ENCODE assay signal across 8 mouse cellular contexts in the genomic region with DNA sequence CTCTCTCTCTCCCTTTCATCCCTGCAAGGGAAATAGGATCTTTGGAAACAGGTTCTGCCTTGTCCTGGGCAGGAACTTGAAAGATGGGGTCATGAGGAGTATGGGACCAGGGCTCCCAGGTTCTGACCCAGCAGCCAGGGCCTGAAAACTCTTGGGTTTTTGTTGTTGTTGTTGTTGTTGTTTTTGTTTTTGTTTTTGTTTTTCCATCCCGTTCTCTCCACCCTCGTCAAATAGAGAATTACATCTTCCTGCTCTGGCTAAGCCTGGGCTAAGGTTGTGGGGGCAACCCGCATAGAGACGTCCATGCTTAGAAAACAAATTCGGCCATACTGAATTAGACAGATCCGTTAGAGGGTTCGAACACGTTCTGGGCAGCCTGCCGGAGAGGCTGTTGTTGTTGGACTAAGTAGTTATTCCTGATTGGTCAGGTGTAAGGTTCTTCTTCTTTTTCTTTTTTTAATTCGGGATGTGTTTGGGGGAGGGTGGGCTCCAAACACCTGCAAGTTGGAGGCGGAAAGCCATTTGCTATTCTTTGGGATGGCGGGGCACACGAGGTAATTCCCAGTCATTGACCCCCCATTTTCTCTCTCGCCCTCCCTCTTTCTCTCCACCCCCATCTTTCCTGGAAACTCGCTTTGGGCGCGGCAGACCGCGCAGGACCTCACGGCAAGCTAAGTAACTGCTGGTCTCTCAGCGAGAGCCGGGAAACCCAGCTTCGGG. TPM values are rescaled to one million over a fixed set of nuclear protein-coding genes. Genes with fewer than 3 reads are reported as not detected.
DNase-seq lines count a peak whose midpoint lies in the region; ATAC-seq and TF ChIP-seq lines count a peak whose summit lies in the region.
"Had no signal": no experiment of that assay in that cellular context is flagged by ENCODE, and none has a peak within 500 bp of the region (broad histone marks: within the 10 kb centered on the region; RNA-seq: fewer than 3 reads in every experiment).

No protein-coding gene starts in this region.

- no peaks in the 10 kb centered on the region for H3K9me3 ChIP-seq in ES-Bruce4 (replicated peaks; ENCODE audit: control insufficient read depth, insufficient read depth, low read length, poor library complexity, severe bottlenecking)
- no peaks in the 10 kb centered on the region for H3K9me3 ChIP-seq in liver, embryonic 15.5 days (replicated peaks)
- H3K9me3 ChIP-seq in stomach, embryonic 15.5 days = no peaks in the 10 kb centered on the region

- no peaks in the 10 kb centered on the region for H3K36me3 ChIP-seq in ES-Bruce4 (ENCODE audit: control insufficient read depth, insufficient read depth, low read length, poor library complexity, severe bottlenecking)
- peaks cover 29% of the 10 kb centered on the region for H3K36me3 ChIP-seq in liver, embryonic 15.5 days (replicated peaks)
- H3K36me3 ChIP-seq in stomach, embryonic 15.5 days = no peaks in the 10 kb centered on the region

- no peak overlapping the region for H3K4me3 ChIP-seq in ES-Bruce4 (ENCODE audit: low read depth, low read length)
- H3K4me3 ChIP-seq in liver, embryonic 15.5 days (replicated peaks) = peak overlapping the region; percentile 79
- H3K4me3 ChIP-seq in stomach, embryonic 15.5 days (replicated peaks) = peak overlapping the region; percentile 39

- peak overlapping the region; percentile 96 for H3K4me2 ChIP-seq in liver, embryonic 15.5 days
- no peak overlapping the region; the same call in 1 of the 2 replicates for H3K4me2 ChIP-seq in stomach, embryonic 15.5 days

- no peaks in the 10 kb centered on the region for H3K4me1 ChIP-seq in ES-Bruce4 (ENCODE audit: control insufficient read depth, insufficient read depth, low read length)
- peaks cover 48% of the 10 kb centered on the region for H3K4me1 ChIP-seq in liver, embryonic 15.5 days (replicated peaks)
- peaks cover 30% of the 10 kb centered on the region for H3K4me1 ChIP-seq in stomach, embryonic 15.5 days

- DNase-seq in brain, embryonic 14.5 days (ENCODE audit: low read depth) = peak; percentile 30
- peak; percentile 26 for DNase-seq in heart, postnatal 4 days
- DNase-seq in thymus, postnatal 36 days = no peak
- DNase-seq in left cerebral cortex, adult 9 months (ENCODE audit: low spot score in 2 of 2) = no peak

- no peak overlapping the region for H3K27ac ChIP-seq in ES-Bruce4 (ENCODE audit: insufficient read depth, low read length)
- peak overlapping the region; percentile 99 for H3K27ac ChIP-seq in liver, embryonic 15.5 days (replicated peaks)
- H3K27ac ChIP-seq in stomach, embryonic 15.5 days = no peak overlapping the region; the same call in 1 of the 2 replicates

- no peak for TF ChIP-seq EP300 in ES-Bruce4 (IDR thresholded peaks at IDR 0.05; ENCODE audit: insufficient read depth, low read depth, low read length)

- peaks cover 35% of the 10 kb centered on the region for H3K27me3 ChIP-seq in ES-Bruce4 (ENCODE audit: control insufficient read depth, insufficient read depth, low read length, poor library complexity, severe bottlenecking)
- H3K27me3 ChIP-seq in liver, embryonic 15.5 days = peaks cover 65% of the 10 kb centered on the region
- H3K27me3 ChIP-seq in stomach, embryonic 15.5 days (replicated peaks) = peaks cover 78% of the 10 kb centered on the region

- H3K9ac ChIP-seq in ES-Bruce4 (ENCODE audit: low read depth, poor library complexity, severe bottlenecking) = peak overlapping the region; percentile 19; the same call in 1 of the 2 replicates
- peak overlapping the region; percentile 96 for H3K9ac ChIP-seq in liver, embryonic 15.5 days
- no peak overlapping the region for H3K9ac ChIP-seq in stomach, embryonic 15.5 days

- 2% methylated on average over 23 of the region's 23 CpGs for WGBS in liver, embryonic 15.5 days (ENCODE audit: insufficient replicate concordance)
- 2% methylated on average over 23 of the region's 23 CpGs for WGBS in stomach, embryonic 15.5 days

- no peak for TF ChIP-seq CTCF in ES-Bruce4 (IDR thresholded peaks at IDR 0.05; ENCODE audit: low read depth, low read length)
- no peak for TF ChIP-seq CTCF in brain, embryonic 14.5 days (IDR thresholded peaks at IDR 0.05; ENCODE audit: borderline replicate concordance, extremely low read depth, insufficient read depth, insufficient read length)

- ATAC-seq in liver, embryonic 15.5 days (ENCODE audit: insufficient read depth) = peak; percentile 18
- no peak for ATAC-seq in stomach, embryonic 15.5 days (ENCODE audit: insufficient read depth, low FRiP score, low read depth)

- no peak for TF ChIP-seq POLR2A in ES-Bruce4 (IDR thresholded peaks at IDR 0.05; ENCODE audit: insufficient read depth, low read length)
- TF ChIP-seq POLR2A in brain, embryonic 14.5 days (IDR thresholded peaks at IDR 0.05; ENCODE audit: borderline replicate concordance, extremely low read depth, insufficient read depth, insufficient read length, poor library complexity, severe bottlenecking) = no peak

RNA-seq across cellular contexts. Expression of a gene that starts 2.8 kb away (rescaled TPM):
- 0.37 and 0.61 TPM in 2 replicates for polyA plus RNA-seq in ES-Bruce4 (2011; ENCODE audit: insufficient read depth, insufficient read length, low read depth, missing spikeins)
- 20.7 and 29.7 TPM in 2 replicates for polyA plus RNA-seq in brain, embryonic 14.5 days (2012; rRNA removed)
- total RNA-seq in heart, postnatal 4 days (2021) = 1 to 10 TPM; 5.5 to 7.0 TPM
- polyA plus RNA-seq in liver, embryonic 15.5 days (2015; fragmentation: Nextera tagmentation; extraction: Ambion mirVana) = 26.5 and 31.0 TPM in 2 replicates
- polyA plus RNA-seq in stomach, embryonic 15.5 days (2015; fragmentation: Nextera tagmentation; extraction: Ambion mirVana) = 1.6 and 2.9 TPM in 2 replicates

RNA-seq across cellular contexts. Expression of a gene that starts 29.5 kb away (rescaled TPM):
- 3.4 and 4.7 TPM in 2 replicates for polyA plus RNA-seq in ES-Bruce4 (2011; ENCODE audit: insufficient read depth, insufficient read length, low read depth, missing spikeins)
- 3.4 and 3.9 TPM in 2 replicates for polyA plus RNA-seq in brain, embryonic 14.5 days (2012; rRNA removed)
- under 1 TPM; 0.72 to 0.93 TPM for total RNA-seq in heart, postnatal 4 days (2021)
- polyA plus RNA-seq in liver, embryonic 15.5 days (2015; fragmentation: Nextera tagmentation; extraction: Ambion mirVana) = 25.4 and 25.5 TPM in 2 replicates
- 82.4 and 96.6 TPM in 2 replicates for polyA plus RNA-seq in stomach, embryonic 15.5 days (2015; fragmentation: Nextera tagmentation; extraction: Ambion mirVana)

RNA-seq across cellular contexts. Expression of a gene that starts 59.1 kb away (rescaled TPM):
- 23.5 and 25.3 TPM in 2 replicates for polyA plus RNA-seq in ES-Bruce4 (2011; ENCODE audit: insufficient read depth, insufficient read length, low read depth, missing spikeins)
- 6.4 and 9.9 TPM in 2 replicates for polyA plus RNA-seq in brain, embryonic 14.5 days (2012; rRNA removed)
- 10 to 100 TPM; 10.4 to 12.6 TPM for total RNA-seq in heart, postnatal 4 days (2021)
- polyA plus RNA-seq in liver, embryonic 15.5 days (2015; fragmentation: Nextera tagmentation; extraction: Ambion mirVana) = 8.9 and 9.5 TPM in 2 replicates
- 9.9 and 10.9 TPM in 2 replicates for polyA plus RNA-seq in stomach, embryonic 15.5 days (2015; fragmentation: Nextera tagmentation; extraction: Ambion mirVana)
- total RNA-seq: neutrophil, adult 5-6 weeks had no signal

Comparison
In these comparisons a context has a peak if more than half of its experiments do, and no peak if none do; other contexts are left out.
1. DNase-seq: peak in brain, embryonic 14.5 days (single experiment) and heart, postnatal 4 days (single experiment); none in thymus, postnatal 36 days (0 of 2) and left cerebral cortex, adult 9 months (0 of 2).